Mouse (Mus musculus) heart, adult 2 months (tissue): ENCODE measurements around the gene Car10. TPM values are rescaled to one million over a fixed set of nuclear protein-coding genes. Genes with fewer than 3 reads are reported as not detected.

ENCODE experiments used
- DNase-seq, 2 experiments: peaks; one replicate each; pipeline ENCODE4 v3.0.0; 2021
- H3K27ac ChIP-seq: fragments of 200-600 bp; 2 replicates; pipeline ENCODE4 v1.8.1; 2022
- H3K27me3 ChIP-seq: fragments of 200-500 bp; 2 replicates; pipeline ENCODE4 v1.6.1; 2012; ENCODE audit warnings: mild to moderate bottlenecking, low read length, inconsistent platforms, mixed read lengths; ENCODE audit not compliant: control insufficient read depth, insufficient read depth
- H3K36me3 ChIP-seq: fragments of 200-500 bp; 2 replicates; pipeline ENCODE4 v1.6.1; 2012; ENCODE audit warnings: low read length, inconsistent platforms; ENCODE audit not compliant: control insufficient read depth, insufficient read depth
- H3K4me1 ChIP-seq: fragments of 200-500 bp; 2 replicates; pipeline ENCODE4 v1.6.1; 2011; ENCODE audit warnings: low read length; ENCODE audit not compliant: control insufficient read depth, insufficient read depth
- H3K4me3 ChIP-seq: fragments of 200-600 bp; 2 replicates; pipeline ENCODE4 v1.8.1; 2022
- H3K79me2 ChIP-seq: fragments of 200-500 bp; replicated peaks from 2 replicates; pipeline ENCODE4 v1.6.1; 2012; ENCODE audit warnings: mild to moderate bottlenecking, inconsistent platforms, low read length, moderate library complexity, mixed read lengths; ENCODE audit not compliant: control insufficient read depth, insufficient read depth
- H3K9ac ChIP-seq: fragments of 200-500 bp; 2 replicates; pipeline ENCODE4 v1.6.1; 2012; ENCODE audit warnings: low read depth, mild to moderate bottlenecking, control low read depth, inconsistent platforms, low read length, mixed read lengths
- CTCF ChIP-seq: fragments of 200-600 bp; IDR thresholded peaks from 2 replicates; pipeline ENCODE4 v1.8.1; 2022; ENCODE audit warnings: antibody characterized with exemption, mild to moderate bottlenecking, moderate library complexity
- EP300 ChIP-seq: fragments of 200-500 bp; IDR thresholded peaks from 2 replicates; pipeline ENCODE4 v1.6.1; 2011; ENCODE audit warnings: low read depth, low read length, control low read depth; ENCODE audit not compliant: insufficient read depth
- POLR2A ChIP-seq: fragments of 200-500 bp; IDR thresholded peaks from 2 replicates; pipeline ENCODE4 v1.6.1; 2011; ENCODE audit warnings: mild to moderate bottlenecking, low read depth, low read length, control low read depth; ENCODE audit not compliant: insufficient read depth
- WGBS: fragments of 180-500 bp; shearing (Covaris S2); methylation state at CpG from one replicate; pipeline ENCODE4 v1.1.7; 2018; 5-methylcytosine and 5-hydroxymethylcytosine counted together
- intact Hi-C: fragments of 180-260 bp; cut with DNase I; formaldehyde crosslinking; loops from one replicate; pipeline ENCODE4 v1.15.1; 2025
- polyA plus RNA-seq: library from polyadenylated mRNA; depleted of rRNA; stranded (reverse); fragments of >200 nt; gene quantifications from 2 replicates; pipeline ENCODE4 v1.2.3, GENCODE M21; 2012
- total RNA-seq, 2 experiments: library from RNA; stranded (reverse); gene quantifications; 2 replicates each; pipeline ENCODE4 v1.2.3; 2021

The Car10 gene
- total and polyA plus RNA-seq, 3 experiments = not detected

- H3K4me3 ChIP-seq = no peak overlapping the region
- H3K4me1 ChIP-seq = no peaks in the 10 kb centered on the region
- intact Hi-C loops = loop anchor here (5.0 kb wide), 1 partner anchor 312 kb away; no protein-coding TSS in a partner anchor
- DNase-seq = no peak
- no peak for TF ChIP-seq CTCF
- TF ChIP-seq POLR2A = no peak
- no peak for TF ChIP-seq EP300
- WGBS = 45% methylated on average over 4 of the region's 4 CpGs
- no peaks in the 10 kb centered on the region for H3K79me2 ChIP-seq
- H3K9ac ChIP-seq = no peak overlapping the region
- H3K36me3 ChIP-seq = no peaks in the 10 kb centered on the region
- no peaks in the 10 kb centered on the region for H3K27me3 ChIP-seq
- no peak overlapping the region for H3K27ac ChIP-seq
These were observed 402.6 kb downstream of the Car10 start for GRCm38 (mm10) chr11:93500442-93500841.

GRCm38 (mm10) chr11:93501671-93502070 is 403.8 kb downstream of the Car10 start:
- Histone ChIP-seq H3K27me3 (no peaks in the 10 kb centered on the region), H3K79me2 (no peaks in the 10 kb centered on the region), H3K36me3 (no peaks in the 10 kb centered on the region), H3K4me1 (no peaks in the 10 kb centered on the region), H3K4me3 (no peak overlapping the region), H3K27ac (no peak overlapping the region), H3K9ac (no peak overlapping the region)
- WGBS = 66% methylated on average over 5 of the region's 5 CpGs
- TF ChIP-seq POLR2A (no peak), CTCF (no peak), EP300 (no peak)
- intact Hi-C loops = loop anchor here (5.0 kb wide), 1 partner anchor 311 kb away; no protein-coding TSS in a partner anchor
- no peak for DNase-seq

GRCm38 (mm10) chr11:93502864-93503263 is 405.0 kb downstream of the Car10 start:
- Histone ChIP-seq H3K36me3 (no peaks in the 10 kb centered on the region), H3K4me3 (no peak overlapping the region), H3K4me1 (no peaks in the 10 kb centered on the region), H3K79me2 (no peaks in the 10 kb centered on the region), H3K27me3 (no peaks in the 10 kb centered on the region), H3K9ac (no peak overlapping the region), H3K27ac (no peak overlapping the region)
- TF ChIP-seq POLR2A (no peak), CTCF (no peak), EP300 (no peak)
- intact Hi-C loops = loop anchor here (5.0 kb wide), 1 partner anchor 309 kb away; no protein-coding TSS in a partner anchor
- DNase-seq = no peak
- 31% methylated on average over 3 of the region's 3 CpGs for WGBS

GRCm38 (mm10) chr11:93503469-93503868 is 405.6 kb downstream of the Car10 start:
- Histone ChIP-seq H3K27ac (no peak overlapping the region), H3K79me2 (no peaks in the 10 kb centered on the region), H3K9ac (no peak overlapping the region), H3K27me3 (no peaks in the 10 kb centered on the region), H3K4me1 (no peaks in the 10 kb centered on the region), H3K36me3 (no peaks in the 10 kb centered on the region), H3K4me3 (no peak overlapping the region)
- TF ChIP-seq CTCF (peak; percentile 68), EP300 (no peak)
- peak in 1 of 2 experiments; percentile 20 for DNase-seq
- intact Hi-C loops = loop anchor here (5.0 kb wide), 1 partner anchor 309 kb away; no protein-coding TSS in a partner anchor
- 27% methylated on average over 2 of the region's 2 CpGs for WGBS

- 48% methylated on average over 11 of the region's 11 CpGs for WGBS
- TF ChIP-seq CTCF (no peak), EP300 (no peak)
These were observed 411.9 kb downstream of the Car10 start for GRCm38 (mm10) chr11:93509527-93510235.

GRCm38 (mm10) chr11:93512843-93513242 is 415.0 kb downstream of the Car10 start:
- DNase-seq = no peak
- no peaks in the 10 kb centered on the region for H3K27me3 ChIP-seq
- intact Hi-C loops = no loop called here
- TF ChIP-seq CTCF (no peak), EP300 (no peak), POLR2A (no peak)
- H3K79me2 ChIP-seq = no peaks in the 10 kb centered on the region
- H3K9ac ChIP-seq = no peak overlapping the region
- H3K4me1 ChIP-seq = no peaks in the 10 kb centered on the region
- H3K36me3 ChIP-seq = no peaks in the 10 kb centered on the region
- WGBS = 72% methylated on average over 2 of the region's 2 CpGs
- no peak overlapping the region for H3K4me3 ChIP-seq
- H3K27ac ChIP-seq = no peak overlapping the region

More at GRCm38 (mm10) chr11:93509527-93510235, 411.9 kb downstream of the Car10 start:
- Histone ChIP-seq H3K4me3 (no peak overlapping the region), H3K9ac (no peak overlapping the region), H3K79me2 (no peaks in the 10 kb centered on the region), H3K36me3 (no peaks in the 10 kb centered on the region), H3K27ac (no peak overlapping the region), H3K4me1 (no peaks in the 10 kb centered on the region), H3K27me3 (no peaks in the 10 kb centered on the region)
- DNase-seq = no peak
- intact Hi-C loops = no loop called here
